Mouse (Mus musculus): ENCODE measurements around the gene Kmt2b. TPM values are rescaled to one million over a fixed set of nuclear protein-coding genes. Genes with fewer than 3 reads are reported as not detected.

The Kmt2b gene
- total RNA-seq, 4 experiments from 2014 or later, result 44.1 to 60.2 (median 56.1) TPM

DNA sequence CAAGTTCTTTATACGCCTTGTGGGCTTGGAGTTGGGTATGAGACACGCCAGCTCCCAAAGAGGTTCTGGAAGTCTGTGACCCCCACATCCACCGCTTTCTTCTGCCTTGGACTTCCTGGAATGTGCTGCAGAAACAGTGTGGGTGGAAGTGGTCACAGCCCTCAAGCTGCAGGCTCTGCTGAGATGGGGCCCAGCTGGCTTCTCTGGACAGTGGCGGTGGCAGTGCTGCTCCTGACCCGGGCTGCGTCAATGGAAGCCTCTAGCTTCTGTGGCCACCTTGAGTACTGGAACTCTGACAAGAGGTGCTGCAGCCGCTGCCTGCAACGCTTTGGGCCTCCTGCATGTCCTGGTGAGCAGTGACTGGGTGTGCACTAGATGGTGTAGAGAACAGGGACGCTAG, 22.5 kb downstream of the Kmt2b start:
- no peak for DNase-seq (ENCODE audit: low spot score in 2 of 2)

DNA sequence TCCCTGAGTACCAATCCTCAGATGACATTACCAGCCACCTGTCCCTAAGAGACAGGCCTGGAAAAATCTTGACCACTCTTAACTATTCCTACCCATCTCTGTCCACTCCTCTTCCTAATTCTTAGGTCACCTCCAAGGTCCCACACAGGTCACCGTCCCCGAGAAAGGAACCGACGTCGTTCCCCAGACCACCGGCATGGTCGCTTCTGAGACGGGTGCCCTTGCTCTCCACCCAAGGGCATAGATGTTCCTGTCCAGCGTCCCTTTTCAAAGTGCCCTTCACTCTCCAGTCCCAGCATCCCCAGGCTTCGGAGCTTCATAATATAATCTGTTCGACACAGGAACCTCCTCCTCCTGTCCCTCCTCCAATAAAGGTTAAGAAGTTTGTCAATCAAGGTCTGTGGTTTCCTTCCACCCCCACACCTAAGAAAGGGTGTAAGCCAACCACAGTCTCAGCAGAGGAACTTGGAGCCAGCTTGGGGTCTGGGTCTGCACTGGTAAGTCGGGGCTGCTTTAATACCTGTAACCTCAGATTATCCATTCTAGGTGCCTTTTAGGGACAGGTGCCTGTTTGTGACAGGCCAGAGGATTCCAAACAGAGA, 23.5 kb downstream of the Kmt2b start, which contains the start of gene Igflr1:
Gene Igflr1 (plus strand): TSS at position 458 of the 602 bp plus-strand sequence.
- no peak for DNase-seq (ENCODE audit: low spot score in 2 of 2)

DNA sequence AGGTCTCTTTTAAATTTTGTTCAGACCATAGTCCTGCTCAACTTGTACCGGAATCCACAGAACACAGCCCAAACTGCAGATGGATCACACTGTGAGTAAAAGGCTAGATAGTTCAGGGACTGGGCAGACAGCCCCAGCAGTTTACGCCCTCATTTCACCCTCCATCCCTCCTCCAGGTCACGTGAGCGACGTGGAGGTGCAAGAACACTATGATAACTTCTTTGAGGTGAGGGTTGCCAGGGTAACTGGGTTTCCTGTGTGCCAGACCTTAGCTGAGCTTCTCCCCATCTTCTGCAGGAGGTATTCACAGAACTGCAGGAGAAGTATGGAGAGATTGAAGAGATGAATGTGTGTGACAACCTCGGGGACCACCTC, 24.6 kb downstream of the Kmt2b start:
- no peak for DNase-seq (ENCODE audit: low spot score in 2 of 2)

DNA sequence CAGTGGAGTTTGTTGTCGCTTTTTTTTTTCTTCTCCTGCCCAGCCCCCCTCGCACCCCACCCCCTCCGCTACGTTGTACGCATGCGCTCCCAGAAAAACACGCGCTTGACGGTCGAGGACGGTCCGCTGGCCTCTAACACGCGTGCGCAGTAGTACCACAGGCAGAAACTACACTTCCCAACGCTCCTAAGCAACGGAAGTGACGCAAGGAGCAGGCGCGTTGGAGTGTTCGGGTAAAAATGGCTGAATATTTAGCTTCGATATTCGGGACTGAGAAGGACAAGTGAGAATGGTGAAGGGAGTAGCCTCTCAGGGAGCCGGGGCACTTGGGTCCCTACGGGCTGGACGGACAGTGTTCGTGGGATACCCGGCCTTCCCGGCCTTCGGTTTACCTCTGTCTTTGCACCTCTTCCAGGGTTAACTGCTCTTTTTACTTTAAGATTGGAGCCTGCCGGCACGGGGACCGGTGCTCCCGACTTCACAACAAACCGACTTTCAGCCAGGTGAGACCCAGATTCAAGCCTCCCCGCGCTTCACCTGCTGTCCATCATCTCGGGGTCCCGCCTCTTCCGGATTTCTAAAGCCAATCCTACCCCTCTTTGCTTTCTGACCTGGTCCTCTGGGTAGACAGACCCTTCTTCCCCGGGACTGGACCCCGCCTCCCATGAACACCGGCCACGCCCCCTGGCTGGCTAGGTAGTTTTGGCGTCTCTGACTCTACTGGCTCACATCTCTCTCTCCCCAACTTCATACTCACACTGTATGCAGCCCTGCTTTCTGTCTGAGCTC, 25.2 kb downstream of the Kmt2b start, which contains the start of the genes U2af1l4, Gm49396 and Psenen:
Gene U2af1l4 (plus strand): TSS at position 185 of the 789 bp plus-strand sequence.
Gene Gm49396 (plus strand): TSS at position 228 of the 789 bp plus-strand sequence.
Gene Psenen (minus strand): TSS at position 511 of the 789 bp plus-strand sequence.
- peak; percentile 96 for DNase-seq (ENCODE audit: low spot score in 2 of 2)

DNA sequence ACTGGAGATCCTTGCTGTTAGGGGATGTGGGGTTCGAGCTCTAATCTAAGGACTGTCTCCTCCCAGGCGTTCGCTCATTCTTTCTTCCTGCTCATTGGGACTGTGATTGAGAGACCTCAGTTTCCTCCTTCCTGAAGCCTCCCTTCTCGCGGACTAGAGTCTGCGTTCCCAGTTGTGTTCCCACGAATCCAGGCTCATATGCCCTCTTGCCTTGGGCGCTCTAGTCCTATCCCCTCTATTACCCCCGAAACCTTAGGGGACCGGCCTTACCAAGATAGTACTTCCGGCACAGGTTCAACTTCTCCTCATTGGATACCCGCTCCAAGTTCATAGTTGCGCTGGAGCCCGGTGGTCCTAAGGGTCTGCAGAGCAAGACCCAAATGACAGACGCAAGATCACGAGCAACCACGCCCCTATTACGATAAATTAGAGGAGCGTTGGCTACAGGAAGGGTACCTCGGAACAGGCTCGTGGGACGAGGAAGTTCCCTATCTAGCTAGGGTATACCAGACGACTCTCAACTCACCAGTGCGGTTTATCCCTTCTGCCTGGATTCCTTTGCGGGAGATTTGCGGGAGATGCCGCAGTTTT, 25.9 kb downstream of the Kmt2b start:
- peak in 1 of 2 experiments; percentile 44 for DNase-seq (ENCODE audit: low spot score in 2 of 2)

DNA sequence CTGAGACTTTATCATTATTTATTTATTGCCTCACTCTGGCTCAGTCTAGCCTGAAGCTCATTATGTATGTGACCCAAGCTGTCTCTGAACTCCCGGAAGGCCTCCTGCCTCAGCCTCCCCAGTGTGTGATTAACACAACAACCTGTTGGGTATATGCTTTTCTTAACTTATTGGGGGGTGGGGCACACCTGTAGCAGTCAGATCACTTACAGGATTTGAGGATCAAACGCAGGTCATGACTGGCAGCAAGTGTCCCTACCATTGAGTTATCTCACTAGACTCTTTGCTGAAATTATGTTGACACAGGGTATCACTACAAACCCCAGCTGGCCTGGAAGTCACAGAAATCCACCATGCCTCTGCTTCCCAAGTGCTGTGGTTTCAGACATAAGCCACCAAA, 28.2 kb downstream of the Kmt2b start:
- no peak for DNase-seq (ENCODE audit: low spot score in 2 of 2)

DNA sequence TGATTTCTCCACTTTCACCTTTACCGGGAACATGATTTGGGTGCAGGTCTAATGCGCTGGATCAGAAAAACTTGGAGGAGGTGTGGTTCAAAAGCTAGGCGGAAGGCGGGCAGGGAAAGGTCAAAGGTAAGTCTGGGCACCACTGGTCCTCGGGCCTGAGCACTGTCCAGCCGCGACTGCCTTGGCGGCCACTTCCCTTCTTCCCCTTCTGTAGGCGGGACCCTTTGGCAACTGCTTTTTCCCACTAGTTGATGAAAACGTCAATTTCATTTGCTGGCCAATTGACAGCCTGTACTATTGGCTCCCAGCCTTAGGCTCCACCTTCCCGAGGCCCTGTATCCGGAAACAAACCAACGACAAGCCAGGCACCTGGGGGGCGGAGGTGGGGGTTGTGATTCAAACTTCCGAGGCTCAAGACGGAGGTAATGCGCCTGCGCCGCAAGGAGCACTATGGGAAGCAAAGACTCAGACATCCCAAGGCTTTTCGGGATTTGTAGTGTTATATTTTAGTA, 29.0 kb downstream of the Kmt2b start, which contains the start of gene Lin37:
Gene Lin37 (minus strand): TSS at position 396 of the 512 bp plus-strand sequence.
- peak; percentile 99 for DNase-seq (ENCODE audit: low spot score in 2 of 2)

DNA sequence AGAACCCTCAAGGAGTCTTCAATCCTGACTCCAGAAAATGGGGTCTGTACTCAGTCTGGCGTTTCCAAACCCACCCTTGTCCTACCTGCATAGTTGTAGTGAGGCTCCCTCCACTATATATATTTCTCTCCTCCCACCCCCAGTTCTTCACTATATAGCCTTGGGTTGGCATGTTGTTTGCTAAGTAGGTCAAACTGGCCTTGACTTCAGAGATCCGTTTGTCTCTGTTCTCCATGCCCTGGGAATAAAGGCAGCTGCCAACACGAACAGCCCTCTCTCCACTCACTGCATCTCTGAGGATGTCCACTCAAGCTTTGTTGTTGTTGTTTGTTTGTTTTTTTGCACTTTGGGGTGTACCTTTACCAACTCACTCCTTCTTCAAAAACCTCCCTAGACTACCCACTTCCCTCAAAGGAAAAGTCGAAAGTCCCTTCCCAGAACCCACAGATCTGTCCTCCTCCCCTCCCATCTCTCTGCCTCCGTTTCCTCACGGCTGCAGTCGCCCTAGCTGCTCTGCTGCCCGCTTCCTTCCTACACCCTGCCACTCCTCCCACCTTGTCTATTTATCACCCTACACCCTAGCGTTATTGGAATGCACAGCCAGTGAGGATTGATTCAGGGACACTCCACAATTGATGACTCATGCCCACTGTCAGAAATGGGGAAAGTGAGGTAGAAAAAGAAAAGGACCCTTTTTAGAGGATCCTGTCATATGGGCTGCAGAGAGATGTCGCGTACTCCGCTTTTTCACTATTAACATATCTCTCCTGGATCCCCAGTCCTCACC, 29.7 kb downstream of the Kmt2b start:
- no peak for DNase-seq (ENCODE audit: low spot score in 2 of 2)

DNA sequence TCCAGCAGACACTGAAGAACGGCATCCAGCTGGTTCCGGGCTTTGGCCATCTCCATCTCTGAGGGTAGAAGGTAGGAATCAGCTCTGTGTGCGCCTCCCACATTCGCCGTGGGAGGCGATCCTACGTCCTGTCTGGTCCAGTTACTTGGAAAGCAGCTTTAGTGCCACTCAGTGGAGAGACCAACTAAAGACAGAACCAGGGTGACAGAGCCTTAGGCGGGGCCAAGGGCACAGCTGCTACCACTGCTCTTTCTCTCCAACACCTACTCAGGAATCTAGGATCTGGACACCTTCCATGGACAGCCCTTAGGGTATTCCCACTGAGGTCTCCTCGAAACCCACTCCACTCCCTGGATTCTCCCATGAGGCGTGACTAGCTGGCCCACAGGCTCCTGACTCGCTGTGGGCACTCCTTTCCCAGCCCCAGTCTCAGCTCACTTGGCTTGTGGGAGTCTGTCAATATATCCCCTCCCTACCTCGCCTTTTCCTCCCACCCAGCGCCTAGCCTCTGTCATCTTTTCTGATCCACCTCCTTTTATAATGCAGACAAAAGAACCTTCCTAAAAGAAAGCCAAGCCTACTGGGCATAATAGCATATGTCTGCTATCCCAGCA, 30.5 kb downstream of the Kmt2b start:
- no peak for DNase-seq (ENCODE audit: low spot score in 2 of 2)

DNA sequence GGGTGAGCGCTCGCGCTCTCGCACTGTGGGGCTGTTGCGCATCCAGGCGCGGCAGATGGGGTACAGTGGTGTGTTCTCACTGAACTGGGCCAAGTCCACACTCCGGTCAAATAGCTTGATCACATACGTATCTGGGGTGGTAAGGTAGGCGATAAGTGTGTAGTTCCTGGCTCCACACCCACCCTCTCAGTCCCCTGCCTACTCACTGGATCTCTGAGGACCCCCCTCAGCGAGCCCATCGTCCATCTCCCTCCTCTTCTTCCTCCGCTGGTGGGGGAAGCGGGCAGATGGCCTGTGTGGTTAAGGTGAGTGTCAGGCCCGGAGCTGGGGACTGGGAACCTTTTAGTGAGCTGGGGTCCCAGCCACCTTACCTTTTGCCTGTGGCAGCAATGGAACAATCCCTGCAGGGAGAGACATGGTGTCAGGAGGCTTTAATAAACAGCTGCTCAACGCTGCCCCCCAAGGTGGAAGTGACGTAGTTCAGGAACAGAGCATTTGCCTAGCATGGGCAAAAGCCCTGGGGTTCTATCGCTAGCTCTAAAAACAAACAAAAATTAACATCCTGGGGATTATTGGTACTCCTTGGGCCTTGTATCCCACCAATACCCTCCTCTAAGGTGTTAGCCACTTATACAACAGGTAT, 31.5 kb downstream of the Kmt2b start:
- no peak for DNase-seq (ENCODE audit: low spot score in 2 of 2)

DNA sequence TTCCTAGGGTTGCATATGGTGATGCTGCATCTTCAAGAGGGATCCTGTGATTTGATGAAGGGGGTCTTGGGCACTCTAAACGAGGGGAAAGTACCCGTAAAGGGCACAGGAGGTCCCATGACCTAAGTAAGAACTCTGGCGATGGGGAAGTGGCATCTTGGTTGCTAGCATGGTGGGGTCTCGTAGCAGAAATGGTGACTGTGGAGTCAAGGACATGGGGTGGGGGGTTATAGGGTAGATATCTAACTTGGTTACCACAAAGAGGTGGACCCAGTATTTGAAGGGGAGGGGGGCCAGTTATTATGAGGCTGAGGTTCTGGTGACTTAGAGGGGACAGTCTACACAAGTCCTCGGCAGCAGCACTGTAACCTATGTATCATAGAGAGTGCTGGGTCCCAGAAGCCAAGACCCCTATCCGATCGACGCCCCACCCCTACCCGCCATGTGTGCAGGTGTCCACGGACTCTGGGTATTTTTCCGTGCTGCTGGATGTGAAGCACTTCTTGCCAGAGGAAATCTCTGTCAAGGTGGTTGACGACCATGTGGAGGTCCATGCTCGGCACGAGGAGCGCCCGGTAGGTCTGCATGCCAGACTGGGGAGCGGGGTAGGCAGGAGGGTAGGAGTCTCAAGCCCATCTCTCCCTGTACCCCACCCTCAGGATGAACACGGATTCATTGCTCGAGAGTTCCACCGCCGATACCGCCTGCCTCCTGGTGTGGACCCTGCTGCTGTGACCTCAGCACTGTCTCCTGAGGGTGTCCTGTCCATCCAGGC, 34.5 kb downstream of the Kmt2b start:
- DNase-seq (ENCODE audit: low spot score in 2 of 2), result no peak

DNA sequence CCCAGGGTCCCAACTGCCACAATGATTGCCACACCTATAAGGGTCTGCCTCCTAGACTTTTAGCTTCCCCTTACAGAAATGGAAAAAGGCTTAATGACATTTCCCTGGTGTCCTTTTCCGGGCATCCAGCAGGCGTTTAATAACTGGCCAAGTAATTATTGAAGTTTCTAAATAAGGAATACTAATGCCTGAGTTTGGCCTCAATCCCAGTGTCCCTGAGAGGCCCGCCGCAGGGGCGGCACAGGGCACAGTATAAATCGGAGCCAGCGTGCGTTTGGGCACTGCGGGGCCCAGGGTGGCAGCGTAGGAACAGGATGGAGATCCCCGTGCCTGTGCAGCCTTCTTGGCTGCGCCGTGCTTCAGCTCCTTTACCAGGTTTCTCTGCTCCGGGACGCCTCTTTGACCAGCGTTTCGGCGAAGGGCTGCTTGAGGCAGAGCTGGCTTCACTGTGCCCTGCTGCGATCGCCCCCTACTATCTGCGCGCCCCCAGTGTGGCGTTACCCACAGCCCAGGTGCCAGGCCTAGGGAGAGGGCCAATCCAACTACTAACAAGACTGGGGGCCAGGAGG, 35.4 kb downstream of the Kmt2b start:
- DNase-seq (ENCODE audit: low spot score in 2 of 2), result peak; percentile 26 to 53

DNA sequence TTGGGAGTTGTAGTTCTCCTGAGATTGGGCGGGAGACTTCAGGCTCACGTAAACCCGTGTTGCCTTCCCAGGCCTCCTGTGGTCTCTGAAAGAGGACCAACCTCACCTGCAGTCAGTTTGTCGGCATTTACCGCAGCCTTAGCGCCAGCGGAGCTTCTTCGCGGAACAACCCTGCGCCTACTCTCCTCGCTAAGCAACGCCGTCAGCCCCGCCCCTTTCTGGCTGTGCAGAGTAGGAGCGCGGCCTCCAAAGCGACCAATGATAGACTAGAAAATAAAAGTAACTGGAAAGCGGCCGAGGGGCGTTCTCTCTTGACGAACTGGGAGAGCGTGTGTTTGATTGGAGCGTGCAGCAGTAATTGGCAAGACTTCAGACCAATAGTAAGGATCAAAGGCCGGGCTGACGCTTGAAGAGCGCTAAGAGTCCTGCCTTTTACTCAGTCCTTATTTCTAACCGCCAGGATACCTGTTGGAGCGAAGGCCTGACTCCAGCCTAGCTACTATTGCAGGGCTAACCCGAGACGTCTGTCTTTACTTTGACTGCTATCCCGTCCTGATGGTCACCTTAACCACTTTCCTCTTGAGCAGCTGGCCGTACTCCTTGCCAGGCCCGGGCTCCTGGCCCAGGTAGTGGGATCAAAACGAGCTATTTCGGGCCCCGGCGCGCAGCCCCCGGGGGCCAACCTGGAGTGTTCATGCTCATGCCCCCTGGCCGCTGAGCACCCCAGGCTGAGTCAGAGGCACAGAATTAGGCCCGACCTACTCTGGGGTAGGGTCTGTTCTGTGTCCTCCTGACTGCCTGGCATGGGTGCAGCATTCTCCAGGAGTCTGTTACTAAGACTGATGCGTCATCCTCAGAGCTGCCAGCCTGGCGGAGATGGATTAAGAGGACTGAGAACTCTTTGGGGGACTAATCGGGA, 36.2 kb downstream of the Kmt2b start, which contains the start of the genes Hspb6 and Proser3:
Gene Hspb6 (plus strand): TSS at position 77 of the 919 bp plus-strand sequence.
Gene Proser3 (minus strand): TSS at position 198 of the 919 bp plus-strand sequence.
- peak; percentile 96 to 98 for DNase-seq (ENCODE audit: low spot score in 2 of 2)

DNA sequence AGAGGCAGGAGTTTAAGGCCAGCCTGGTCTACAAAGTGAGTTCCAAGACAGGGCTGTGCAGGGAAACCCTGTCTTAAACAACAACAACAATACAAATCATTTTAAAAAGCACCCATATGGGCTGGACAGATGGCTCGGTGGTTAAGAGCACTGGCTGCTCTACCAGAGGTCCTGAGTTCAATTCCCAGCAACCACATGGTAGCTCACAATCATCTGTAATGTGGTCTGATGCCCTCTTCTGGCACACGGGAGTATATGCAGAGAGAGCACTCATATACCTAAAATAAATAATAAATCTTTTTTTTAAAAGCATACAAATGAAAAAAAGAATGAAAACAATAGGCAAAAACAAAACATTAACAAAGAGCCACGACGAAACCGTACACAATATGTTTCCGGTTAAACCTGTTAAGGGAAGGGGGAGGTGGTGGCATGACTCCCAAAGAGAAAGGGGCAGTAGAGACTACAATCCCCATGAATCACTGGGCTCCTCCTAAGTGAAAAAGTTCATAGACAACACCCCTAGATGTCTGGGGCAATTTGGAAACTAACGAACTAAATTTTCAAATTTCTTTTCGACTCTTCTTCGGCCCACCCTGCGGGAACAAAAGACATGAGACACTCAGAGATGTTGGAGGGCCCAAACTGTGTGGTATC, 37.0 kb downstream of the Kmt2b start:
- no peak for DNase-seq (ENCODE audit: low spot score in 2 of 2)

DNA sequence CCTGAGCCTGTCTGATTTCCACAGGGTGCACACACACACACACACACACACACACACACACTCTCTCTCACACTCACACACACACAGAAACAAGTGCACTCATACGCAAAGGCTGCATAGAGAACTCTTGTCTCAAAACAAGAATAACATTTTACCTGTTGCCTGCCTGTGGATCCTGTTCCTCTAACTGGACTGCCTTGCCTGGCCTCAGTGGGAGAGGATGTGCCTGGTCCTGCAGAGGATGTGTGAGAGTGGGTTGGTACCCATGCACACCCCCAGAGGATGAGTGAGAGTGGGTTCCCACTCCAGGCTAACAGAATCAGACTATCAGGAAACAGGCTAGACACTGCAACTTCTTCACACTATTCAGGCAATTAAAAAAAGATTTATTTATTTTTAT, 37.9 kb downstream of the Kmt2b start:
- DNase-seq (ENCODE audit: low spot score in 2 of 2), result no peak

DNA sequence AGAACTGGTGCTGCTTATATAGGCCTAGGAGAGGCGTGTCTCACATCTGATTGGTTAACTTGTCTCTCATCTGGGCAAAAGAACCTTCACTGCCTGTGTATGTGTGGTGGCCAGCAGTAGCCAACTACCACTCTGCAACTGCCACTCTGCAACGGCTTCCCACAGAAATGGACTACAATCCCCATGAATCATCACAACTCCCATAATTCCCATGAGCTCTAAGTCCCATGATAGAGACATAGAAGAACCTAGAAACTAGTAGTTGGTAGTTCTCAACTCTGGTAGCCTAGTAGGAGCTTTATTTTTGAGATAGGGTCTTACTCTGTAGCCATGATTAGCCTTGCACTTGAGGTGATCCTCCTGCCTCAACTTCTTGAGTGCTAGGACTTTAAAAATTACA, 38.6 kb downstream of the Kmt2b start:
- no peak for DNase-seq (ENCODE audit: low spot score in 2 of 2)

DNA sequence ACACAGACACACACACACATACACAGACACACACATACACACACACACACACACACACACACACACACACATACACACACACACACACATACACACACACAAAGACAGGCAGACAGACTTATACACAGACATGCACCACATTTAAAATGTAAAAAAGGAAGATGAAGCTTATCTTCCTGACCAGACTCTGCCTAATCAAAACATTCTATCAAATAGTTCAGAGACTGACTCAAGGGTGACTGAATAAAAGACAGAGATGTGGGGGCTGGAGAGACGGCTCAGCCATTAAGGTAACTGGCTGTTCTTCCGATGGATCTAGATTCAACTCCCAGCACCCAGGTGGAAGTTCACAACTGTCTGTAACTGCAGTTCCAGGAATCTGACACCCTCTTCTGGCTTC, 44.2 kb downstream of the Kmt2b start:
- no peak for DNase-seq (ENCODE audit: low spot score in 2 of 2)

Measured in layer of hippocampus, adult 8-10 months (tissue).